Mouse (Mus musculus) B cell, adult 67 days (primary cell): ENCODE data around the gene Polr2a. TPM values are rescaled to one million over a fixed set of nuclear protein-coding genes. Genes with fewer than 3 reads are reported as not detected.

Source experiments
- total RNA-seq, 2 experiments: library from RNA; stranded (reverse); gene quantifications; 4 replicates each; pipeline ENCODE4 v1.2.4; 2023

Gene Polr2a
- 100 to 1,000 TPM; 254 to 255 TPM for total RNA-seq

GRCm38 (mm10) chr11:69758478-69758970, at the start of gene Polr2a:
Gene Polr2a, minus strand, starts transcription at chr11:69758637.

GRCm38 (mm10) chr11:69804972-69805909, 46.8 kb upstream of the Polr2a start, which contains the start of gene Tmem102:
Gene Tmem102, minus strand, starts transcription at chr11:69805624.

GRCm38 (mm10) chr11:69801379-69801977, 43.0 kb upstream of the Polr2a start, which contains the start of gene Fgf11:
Gene Fgf11, minus strand, starts transcription at chr11:69801857.

GRCm38 (mm10) chr11:69795168-69795982, 36.9 kb upstream of the Polr2a start, which contains the start of gene Chrnb1:
Gene Chrnb1, minus strand, starts transcription at chr11:69795943.

GRCm38 (mm10) chr11:69765221-69766125, 7.0 kb upstream of the Polr2a start, which contains the start of gene Zbtb4:
Gene Zbtb4, plus strand, starts transcription at chr11:69765912.

GRCm38 (mm10) chr11:69761868-69762267, 3.4 kb upstream of the Polr2a start, which contains the start of gene Slc35g3:
Gene Slc35g3, minus strand, starts transcription at chr11:69761968.

GRCm38 (mm10) chr11:69695361-69696181, 62.9 kb downstream of the Polr2a start, which contains the start of the genes Tnfsf12 and Tnfsfm13:
Gene Tnfsf12, minus strand, starts transcription at chr11:69695849.
Gene Tnfsfm13, minus strand, starts transcription at chr11:69696098.

GRCm38 (mm10) chr11:69685526-69686148, 72.8 kb downstream of the Polr2a start, which contains the start of gene Tnfsf13:
Gene Tnfsf13, minus strand, starts transcription at chr11:69685784.

Other genes with a start within 250 kb of the Polr2a start
- not detected for gene Dnah2, start 209.5 kb downstream of the Polr2a start, total RNA-seq
- under 1 TPM; 0.61 to 0.95 TPM for gene Efnb3, start 198.4 kb downstream of the Polr2a start, total RNA-seq
- 10 to 100 TPM; 13.8 to 15.2 TPM for gene Wrap53, start 178.4 kb downstream of the Polr2a start, total RNA-seq
- 100 to 1,000 TPM; 143 TPM for gene Trp53, start 178.3 kb downstream of the Polr2a start, total RNA-seq
- under 1 TPM in 1 of 2 experiments, not detected in 1; 0.75 TPM for gene Atp1b2, start 152.7 kb downstream of the Polr2a start, total RNA-seq
- gene Shbg, start 140.7 kb downstream of the Polr2a start, total RNA-seq, result not detected
- gene Sat2, start 136.6 kb downstream of the Polr2a start, total RNA-seq, result not detected
- gene Fxr2, start 125.6 kb downstream of the Polr2a start, total RNA-seq, result 10 to 100 TPM; 88.3 to 96.6 TPM
- under 1 TPM in 1 of 2 experiments, not detected in 1; 0.92 TPM for gene Sox15, start 103.3 kb downstream of the Polr2a start, total RNA-seq
- gene Mpdu1, start 96.0 kb downstream of the Polr2a start, total RNA-seq, result 10 to 100 TPM; 60.2 to 64.5 TPM
- gene Cd68, start 92.5 kb downstream of the Polr2a start, total RNA-seq, result 10 to 100 TPM in 1 of 2 experiments, 1 to 10 TPM in 1; 7.9 to 12.1 TPM
- gene Eif4a1, start 86.2 kb downstream of the Polr2a start, total RNA-seq, result 100 to 1,000 TPM; 720 to 780 TPM
- gene Senp3, start 76.6 kb downstream of the Polr2a start, total RNA-seq, result 100 to 1,000 TPM; 134 to 139 TPM
- not detected for gene Tnfsf13, start 72.9 kb downstream of the Polr2a start, total RNA-seq
- gene Tnfsf12, start 62.8 kb downstream of the Polr2a start, total RNA-seq, result not detected
- gene Tnfsfm13, start 62.5 kb downstream of the Polr2a start, total RNA-seq, result not detected
- not detected for gene Slc35g3, start 3.3 kb upstream of the Polr2a start, total RNA-seq
- 10 to 100 TPM; 61.0 to 64.9 TPM for gene Zbtb4, start 7.3 kb upstream of the Polr2a start, total RNA-seq
- gene Chrnb1, start 37.3 kb upstream of the Polr2a start, total RNA-seq, result 10 to 100 TPM; 10.5 to 13.5 TPM
- under 1 TPM in 1 of 2 experiments, not detected in 1; 0.44 TPM for gene Fgf11, start 43.2 kb upstream of the Polr2a start, total RNA-seq
- gene Tmem102, start 47.0 kb upstream of the Polr2a start, total RNA-seq, result not detected
- gene Gm39566, start 56.7 kb upstream of the Polr2a start, total RNA-seq, result not detected
- gene Spem2, start 59.8 kb upstream of the Polr2a start, total RNA-seq, result not detected
- gene Spem1, start 63.5 kb upstream of the Polr2a start, total RNA-seq, result not detected
- under 1 TPM; 0.12 to 0.41 TPM for gene Nlgn2, start 79.1 kb upstream of the Polr2a start, total RNA-seq
- gene Tmem256, start 79.9 kb upstream of the Polr2a start, total RNA-seq, result 10 to 100 TPM; 27.0 to 38.9 TPM
- 10 to 100 TPM; 10.4 to 14.7 TPM for gene Plscr3, start 87.7 kb upstream of the Polr2a start, total RNA-seq
- not detected for gene Tnk1, start 100.1 kb upstream of the Polr2a start, total RNA-seq
- not detected for gene Tmem95, start 119.4 kb upstream of the Polr2a start, total RNA-seq
- 1 to 10 TPM; 2.7 to 3.2 TPM for gene Kctd11, start 122.8 kb upstream of the Polr2a start, total RNA-seq
- 100 to 1,000 TPM; 518 to 555 TPM for gene Acap1, start 136.9 kb upstream of the Polr2a start, total RNA-seq
- gene 2810408A11Rik, start 142.3 kb upstream of the Polr2a start, total RNA-seq, result 1 to 10 TPM; 2.5 TPM
- gene Neurl4, start 142.4 kb upstream of the Polr2a start, total RNA-seq, result 10 to 100 TPM; 76.0 to 83.3 TPM
- 100 to 1,000 TPM; 148 to 150 TPM for gene Gps2, start 155.3 kb upstream of the Polr2a start, total RNA-seq
- gene Eif5a, start 163.3 kb upstream of the Polr2a start, total RNA-seq, result 100 to 1,000 TPM; 355 to 387 TPM
- gene Ybx2, start 177.2 kb upstream of the Polr2a start, total RNA-seq, result not detected
- not detected for gene Slc2a4, start 189.6 kb upstream of the Polr2a start, total RNA-seq
- not detected for gene Cldn7, start 206.1 kb upstream of the Polr2a start, total RNA-seq
- gene Ctdnep1, start 222.5 kb upstream of the Polr2a start, total RNA-seq, result 100 to 1,000 TPM; 111 to 123 TPM
- 10 to 100 TPM; 38.4 to 50.9 TPM for gene Elp5, start 223.9 kb upstream of the Polr2a start, total RNA-seq
- 100 to 1,000 TPM; 291 to 311 TPM for gene Gabarap, start 232.5 kb upstream of the Polr2a start, total RNA-seq
- gene Phf23, start 237.1 kb upstream of the Polr2a start, total RNA-seq, result 10 to 100 TPM; 59.7 to 74.6 TPM
- gene Dvl2, start 242.0 kb upstream of the Polr2a start, total RNA-seq, result 10 to 100 TPM; 47.8 to 61.1 TPM